Mouse (Mus musculus): Measurements from ENCODE around the gene Arid2. TPM values are rescaled to one million over a fixed set of nuclear protein-coding genes. Genes with fewer than 3 reads are reported as not detected.

The Arid2 gene
- total RNA-seq, 2 experiments from 2014 or later, result 40.0 to 42.5 TPM

DNA sequence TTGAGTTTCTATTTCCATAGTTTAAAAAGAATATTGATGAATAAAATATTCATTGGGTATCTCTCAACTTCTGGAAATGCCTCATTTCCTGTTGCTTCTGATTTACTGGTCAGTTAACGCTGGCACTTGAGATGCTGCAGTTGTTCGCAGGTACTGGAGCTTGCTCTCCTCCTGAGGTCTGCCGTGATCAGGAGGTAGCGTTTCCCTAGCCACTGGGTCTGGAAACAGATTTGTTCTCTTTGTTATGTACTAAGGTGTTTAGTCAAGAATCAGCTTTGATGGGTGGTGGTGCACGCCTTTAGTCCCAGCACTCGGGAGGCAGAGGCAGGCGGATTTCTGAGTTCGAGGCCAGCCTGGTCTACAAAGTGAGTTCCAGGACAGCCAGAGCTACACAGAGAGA, 54.8 kb downstream of the Arid2 start:
- no peak for DNase-seq

GRCm38 (mm10) chr15:96342871-96343270, 55.6 kb downstream of the Arid2 start:
- intact Hi-C loops (cut with DNase I), result no loop called here
- DNase-seq, result no peak

More for the DNA sequence above, 54.8 kb downstream of the Arid2 start:
- intact Hi-C loops (cut with DNase I), result no loop called here

- intact Hi-C loops (cut with DNase I), result no loop called here
Measured at GRCm38 (mm10) chr15:96344591-96345285, 57.4 kb downstream of the Arid2 start.

GRCm38 (mm10) chr15:96345312-96345849, 58.1 kb downstream of the Arid2 start:
- intact Hi-C loops (cut with DNase I), result no loop called here
- DNase-seq, result peak; percentile 18 to 30

More at GRCm38 (mm10) chr15:96344591-96345285, 57.4 kb downstream of the Arid2 start:
- DNase-seq, result no peak

GRCm38 (mm10) chr15:96351432-96351831, 64.1 kb downstream of the Arid2 start:
- intact Hi-C loops (cut with DNase I), result no loop called here
- DNase-seq, result no peak

DNA sequence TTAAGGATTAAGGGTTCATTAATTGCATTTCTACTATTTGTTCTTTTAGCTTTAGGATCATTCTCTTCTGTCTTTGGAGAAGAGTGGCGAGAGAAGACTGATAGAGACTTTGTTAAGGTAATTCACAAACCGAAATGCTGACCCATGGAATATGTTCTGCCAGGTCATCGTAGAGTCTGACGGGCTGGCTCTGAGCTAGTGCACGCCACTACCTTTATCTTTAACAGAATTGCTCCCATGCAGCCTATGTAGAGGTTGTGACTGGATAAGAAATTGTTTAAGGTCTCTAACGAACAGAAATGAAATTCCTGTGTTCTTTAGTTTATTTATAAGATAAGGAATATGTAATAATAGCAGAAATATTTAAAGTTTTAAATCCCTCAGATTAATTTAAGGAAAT, 71.6 kb downstream of the Arid2 start:
- DNase-seq, result no peak
- intact Hi-C loops (cut with DNase I), result no loop called here

GRCm38 (mm10) chr15:96360614-96361013, 73.3 kb downstream of the Arid2 start:
- no peak for DNase-seq
- intact Hi-C loops (cut with DNase I), result no loop called here

GRCm38 (mm10) chr15:96365351-96365750, 78.0 kb downstream of the Arid2 start:
- no peak for DNase-seq
- intact Hi-C loops (cut with DNase I), result no loop called here

DNA sequence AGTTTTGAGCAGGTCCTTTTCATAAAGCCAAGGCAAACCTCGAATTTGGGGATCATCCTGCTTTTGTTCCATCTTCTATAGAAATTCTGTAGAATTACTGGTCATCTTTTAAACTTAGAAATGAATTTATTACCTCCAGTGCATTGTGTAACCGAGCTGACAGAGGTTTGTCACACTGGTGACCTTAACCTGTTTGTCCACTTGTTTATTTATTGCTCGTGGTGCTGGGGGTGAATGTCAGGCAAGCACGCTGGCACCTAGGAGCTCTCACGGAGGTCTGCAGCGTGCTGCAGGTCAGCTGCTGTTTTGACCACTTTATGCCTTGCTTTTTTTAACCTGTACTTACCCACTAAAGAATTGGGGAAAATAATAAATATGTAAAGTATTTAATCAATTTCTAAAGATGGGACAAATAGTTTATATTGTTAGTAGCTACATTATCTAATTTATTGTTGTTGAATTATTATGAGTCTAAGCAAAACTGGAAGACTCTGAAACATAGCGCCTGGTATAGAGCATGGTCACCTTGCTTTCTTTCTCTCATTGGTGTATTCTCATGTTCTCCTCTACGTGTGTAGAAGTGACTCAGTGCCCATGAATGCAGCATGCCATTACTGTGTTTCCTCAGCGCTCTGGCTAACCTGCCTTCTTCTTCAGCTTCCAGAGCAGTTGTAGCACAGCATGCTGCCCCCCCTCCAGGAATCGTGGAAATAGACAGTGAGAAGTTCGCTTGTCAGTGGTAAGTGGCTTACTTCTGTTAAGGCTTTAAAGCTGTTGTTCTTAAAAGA, 79.1 kb downstream of the Arid2 start:
- DNase-seq, result no peak
- intact Hi-C loops (cut with DNase I), result no loop called here

- no peak for DNase-seq
- intact Hi-C loops (cut with DNase I), result no loop called here
Measured at GRCm38 (mm10) chr15:96371311-96371710, 84.0 kb downstream of the Arid2 start.

DNA sequence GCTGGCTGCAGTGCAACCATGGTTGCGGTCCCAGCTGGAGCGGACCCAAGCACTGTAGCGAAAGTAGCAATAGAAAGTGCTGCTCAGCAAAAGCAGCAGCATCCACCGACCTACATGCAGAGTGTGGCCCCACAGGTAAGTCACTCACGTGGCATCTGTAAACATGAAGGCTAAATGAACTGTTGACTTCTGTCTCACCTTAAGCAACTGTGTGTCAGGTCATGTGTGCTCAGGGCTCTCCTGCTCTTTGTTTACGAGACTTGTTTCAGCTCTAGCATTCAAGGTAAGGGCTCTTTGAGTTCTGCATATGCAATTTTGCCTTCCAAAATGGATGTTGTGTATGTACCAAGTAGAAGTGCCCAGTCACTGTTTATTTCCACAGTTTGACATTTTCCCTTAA, 85.3 kb downstream of the Arid2 start:
- no peak for DNase-seq
- intact Hi-C loops (cut with DNase I), result no loop called here

DNA sequence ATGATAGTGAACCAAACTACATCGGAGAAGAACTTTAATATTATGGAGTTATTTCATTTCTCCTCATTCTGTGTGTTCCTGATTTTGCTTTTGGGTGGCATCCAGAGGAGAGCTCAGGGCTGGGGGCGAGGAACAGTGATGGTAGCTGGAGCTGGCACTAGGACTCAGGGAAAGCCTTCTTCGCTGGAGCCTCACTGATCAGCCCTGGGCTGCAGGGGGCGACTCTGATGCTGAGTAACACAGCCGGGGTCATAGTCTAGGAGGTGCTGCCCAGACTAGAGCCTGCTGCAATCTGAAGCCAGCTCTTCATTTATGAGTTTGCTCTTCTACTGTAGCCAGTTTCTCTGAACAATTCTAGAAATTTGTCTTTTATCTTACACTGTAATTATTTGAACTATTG, 85.8 kb downstream of the Arid2 start:
- intact Hi-C loops (cut with DNase I), result no loop called here
- DNase-seq, result no peak

- intact Hi-C loops (cut with DNase I), result no loop called here
- no peak for DNase-seq
Measured at GRCm38 (mm10) chr15:96376214-96376613, 88.9 kb downstream of the Arid2 start.

GRCm38 (mm10) chr15:96377263-96377662, 89.9 kb downstream of the Arid2 start:
- peak; percentile 45 to 51 for DNase-seq
- intact Hi-C loops (cut with DNase I), result no loop called here

DNA sequence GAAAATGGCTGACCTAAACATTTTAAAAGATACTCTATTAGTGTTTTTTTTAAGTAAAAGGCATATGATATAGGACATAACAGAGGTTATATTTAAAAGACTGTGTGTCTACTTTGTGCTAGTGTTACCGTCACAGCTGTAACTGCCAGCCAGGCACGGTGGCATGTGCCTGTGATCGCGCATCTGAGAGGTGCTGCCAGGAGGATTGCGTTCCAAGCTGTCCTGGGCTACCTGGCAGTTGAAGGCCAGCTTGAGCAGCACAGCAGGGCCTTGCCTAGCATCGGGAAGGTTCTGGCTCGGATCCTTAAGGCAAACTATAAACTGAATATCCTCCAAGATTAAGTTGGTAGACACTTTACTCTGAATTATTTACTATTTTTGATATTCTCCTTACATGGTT, 90.4 kb downstream of the Arid2 start:
- DNase-seq, result peak in 1 of 2 experiments; percentile 29
- intact Hi-C loops (cut with DNase I), result no loop called here

GRCm38 (mm10) chr15:96382223-96382622, 94.9 kb downstream of the Arid2 start:
- intact Hi-C loops (cut with DNase I), result no loop called here
- DNase-seq, result no peak

DNA sequence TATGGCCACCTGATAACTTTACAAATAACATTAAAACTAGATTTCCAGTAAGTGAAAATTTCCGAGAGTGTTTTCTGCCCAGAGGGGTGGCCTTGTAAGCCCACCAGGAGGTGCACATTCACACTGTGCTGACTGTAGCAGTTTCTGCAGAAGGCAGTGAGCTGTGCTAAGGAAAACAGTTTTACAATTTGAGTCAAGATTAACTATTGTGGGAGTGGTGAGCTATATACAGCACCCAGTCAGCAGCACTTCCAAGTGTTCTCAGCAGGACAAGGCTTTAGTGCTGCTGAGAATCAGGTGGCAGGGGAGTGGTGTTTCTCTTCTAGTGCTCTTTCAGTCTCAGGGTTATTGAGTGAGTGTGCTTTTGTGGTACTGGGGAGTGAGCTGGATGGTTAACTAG, 101.2 kb downstream of the Arid2 start:
- DNase-seq, result no peak
- intact Hi-C loops (cut with DNase I), result no loop called here

- DNase-seq, result no peak
- intact Hi-C loops (cut with DNase I), result loop anchor here (5.0 kb wide), 1 partner anchor 371 kb away; no protein-coding TSS in a partner anchor
Measured at GRCm38 (mm10) chr15:96392878-96393277, 105.6 kb downstream of the Arid2 start.

GRCm38 (mm10) chr15:96395071-96395470, 107.8 kb downstream of the Arid2 start:
- intact Hi-C loops (cut with DNase I), result no loop called here
- DNase-seq, result no peak

GRCm38 (mm10) chr15:96396641-96397344, 109.5 kb downstream of the Arid2 start:
- intact Hi-C loops (cut with DNase I), result no loop called here
- DNase-seq, result no peak

DNA sequence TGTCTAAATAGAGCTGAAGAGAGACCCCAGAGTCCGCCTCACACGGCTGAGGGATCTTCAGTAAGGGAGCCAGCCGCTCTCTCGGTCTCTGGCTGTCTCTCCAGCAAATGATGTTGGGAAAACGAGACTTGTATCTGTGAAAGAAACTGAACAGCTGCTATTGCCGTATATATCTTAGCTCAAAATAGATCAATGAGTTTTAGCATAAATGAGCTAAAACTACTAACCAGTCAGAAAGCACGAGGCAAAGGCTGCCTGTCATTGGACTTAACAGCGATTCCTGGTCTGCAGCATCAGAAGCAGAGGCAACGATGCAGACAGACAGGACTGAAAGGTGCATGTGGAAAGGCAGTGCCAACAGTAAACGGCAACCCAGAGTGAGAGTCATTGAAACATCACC, 111.0 kb downstream of the Arid2 start:
- intact Hi-C loops (cut with DNase I), result no loop called here
- no peak for DNase-seq
